Mouse (Mus musculus) CD4-positive, CD25-positive, alpha-beta regulatory T cell, adult 9 weeks (primary cell): ENCODE results near the gene Cops2. TPM values are rescaled to one million over a fixed set of nuclear protein-coding genes. Genes with fewer than 3 reads are reported as not detected.

Experiments used
- polyA plus RNA-seq: library from polyadenylated mRNA; unstranded; fragments of 100-300 nt; shearing (Covaris generic); gene quantifications from one replicate; pipeline ENCODE4 v1.2.1, GENCODE M21; 2017

The Cops2 gene
- polyA plus RNA-seq, result 50.9 TPM

GRCm38 (mm10) chr2:125858521-125859280 is at the start of gene Cops2, which contains the start of gene Galk2:
Gene Cops2 (minus strand): TSS chr2:125859139.
Gene Galk2 (plus strand): TSS chr2:125859109.

GRCm38 (mm10) chr2:125782719-125783109 is 76.2 kb downstream of the Cops2 start, which contains the start of gene Secisbp2l:
Gene Secisbp2l (minus strand): TSS chr2:125782870.

Other genes with a start within 250 kb of the Cops2 start
- gene Cep152, start 234.0 kb downstream of the Cops2 start, polyA plus RNA-seq, result 16.2 TPM
- 10.8 TPM for gene Eid1, start 186.0 kb downstream of the Cops2 start, polyA plus RNA-seq
- 0.12 TPM for gene Shc4, start 135.0 kb downstream of the Cops2 start, polyA plus RNA-seq
- 20.5 TPM for gene Secisbp2l, start 76.3 kb downstream of the Cops2 start, polyA plus RNA-seq
- gene Galk2, start within 50 bp of the Cops2 start, polyA plus RNA-seq, result 41.8 TPM
- gene Fgf7, start 175.5 kb upstream of the Cops2 start, polyA plus RNA-seq, result not detected